12 mouse cellular contexts compared by ENCODE assay signal in genomic region chr7:29981455-29981854, GRCm38 (mm10). TPM values are rescaled to one million over a fixed set of nuclear protein-coding genes. Genes with fewer than 3 reads are reported as not detected.
DNase-seq lines count a peak whose midpoint lies in the region; ATAC-seq and TF ChIP-seq lines count a peak whose summit lies in the region.
"Had no signal": no experiment of that assay in that cellular context is flagged by ENCODE, and none has a peak within 500 bp of the region (broad histone marks: within the 10 kb centered on the region; RNA-seq: fewer than 3 reads in every experiment).

No protein-coding gene starts in this region.

- peaks cover 39% of the 10 kb centered on the region for H3K4me1 ChIP-seq in heart, embryonic 10.5 days
- H3K4me1 ChIP-seq in kidney, embryonic 16.5 days (ENCODE audit: insufficient read depth, low read length) = peaks cover 19% of the 10 kb centered on the region

- TF ChIP-seq CTCF in Patski (IDR thresholded peaks at IDR 0.05) = peak; percentile 19

- 47% methylated on average over 5 of the region's 5 CpGs for WGBS in heart, embryonic 10.5 days
- WGBS in kidney, embryonic 16.5 days = 49% methylated on average over 5 of the region's 5 CpGs

- H3K27me3 ChIP-seq in heart, embryonic 10.5 days (ENCODE audit: insufficient read depth, poor library complexity, severe bottlenecking) = no peaks in the 10 kb centered on the region
- H3K27me3 ChIP-seq in kidney, embryonic 16.5 days (ENCODE audit: insufficient read depth, low read length) = no peaks in the 10 kb centered on the region
- no peaks in the 10 kb centered on the region for H3K27me3 ChIP-seq in Patski
- H3K27me3 ChIP-seq: embryonic facial prominence, embryonic 15.5 days had no signal

- no peaks in the 10 kb centered on the region for H3K9me3 ChIP-seq in heart, embryonic 10.5 days
- 0 out of 2 replicates have a peak, but pooled peaks cover 2% of the 10 kb centered on the region for H3K9me3 ChIP-seq in kidney, embryonic 16.5 days (ENCODE audit: low read length)
- H3K9me3 ChIP-seq: embryonic facial prominence, embryonic 15.5 days; G1E had no signal

- no peak for ATAC-seq in kidney, embryonic 16.5 days (ENCODE audit: low FRiP score, low TSS enrichment)
- no peak for ATAC-seq in Patski

- peak overlapping the region; percentile 96 for H3K27ac ChIP-seq in heart, embryonic 10.5 days
- no peak overlapping the region for H3K27ac ChIP-seq in kidney, embryonic 16.5 days (ENCODE audit: low read length)

- POLR2A ChIA-PET in Patski (lab: Charles Lee) = interaction anchor here (0.7 to 1.6 kb wide), 2 partner anchors 11 to 1423 kb away, joined by 4 to 5 read pairs; no protein-coding TSS in a partner anchor

- peaks cover 12% of the 10 kb centered on the region for H3K36me3 ChIP-seq in heart, embryonic 10.5 days
- H3K36me3 ChIP-seq in kidney, embryonic 16.5 days (ENCODE audit: insufficient read depth, low read length) = peaks cover 5% of the 10 kb centered on the region; the same call in 1 of the 2 replicates

- CTCF ChIA-PET in Patski (lab: Charles Lee) = interaction anchor here (0.8 to 2.1 kb wide), 5 partner anchors 9 to 114 kb away, joined by 3 to 7 read pairs (median 4); no protein-coding TSS in a partner anchor

- peak overlapping the region; percentile 20 for H3K4me3 ChIP-seq in heart, embryonic 10.5 days
- no peak overlapping the region for H3K4me3 ChIP-seq in kidney, embryonic 16.5 days (ENCODE audit: low read length)
- H3K4me3 ChIP-seq: embryonic facial prominence, embryonic 15.5 days had no signal

- DNase-seq in heart, embryonic 10.5 days (ENCODE audit: low spot score) = no peak
- no peak for DNase-seq in heart, adult 18-20 months
- DNase-seq in kidney, postnatal 4 days = peak; percentile 10 to 24
- DNase-seq in 416B (ENCODE audit: low read depth) (peak; percentile 45), Patski (ENCODE audit: low read depth, low spot score) (no peak)
- no peak for DNase-seq in embryo, embryonic 11 days
- no peak for DNase-seq in layer of hippocampus, postnatal 25 days (ENCODE audit: extremely low spot score in 1 of 2, low spot score in 1 of 2)
- DNase-seq: adrenal gland, postnatal 25 days; left cerebral cortex, postnatal 4 days had no signal

- H3K9ac ChIP-seq in kidney, embryonic 16.5 days (replicated peaks; ENCODE audit: low read length) = no peak overlapping the region
- H3K9ac ChIP-seq: embryonic facial prominence, embryonic 15.5 days had no signal

- H3K4me2 ChIP-seq in kidney, embryonic 16.5 days (replicated peaks; ENCODE audit: low read depth, low read length) = no peak overlapping the region
- H3K4me2 ChIP-seq: embryonic facial prominence, embryonic 15.5 days had no signal

- in situ Hi-C loops in Patski (cut with MboI; ENCODE audit: low pct_unique_long_range_greater_than_20kb) = no loop called here

RNA-seq across cellular contexts. Expression of gene Zfp568, which starts 2.3 kb away (rescaled TPM):
- polyA plus RNA-seq in heart, embryonic 10.5 days (2016; fragmentation: Nextera tagmentation; extraction: Ambion mirVana) = 32.0 and 33.8 TPM in 2 replicates
- 10 to 100 TPM; 24.0 to 31.6 TPM for total RNA-seq in heart, adult 18-20 months (2021)
- 15.8 and 16.5 TPM in 2 replicates for polyA plus RNA-seq in kidney, embryonic 16.5 days (2015; fragmentation: Nextera tagmentation; extraction: Ambion mirVana)
- 12.0 TPM for polyA plus RNA-seq in Patski (2021)
- total RNA-seq in layer of hippocampus, postnatal 25 days (2021) = 1 to 10 TPM; 2.5 to 3.5 TPM

RNA-seq across cellular contexts. Expression of gene Zfp74, which starts 27.6 kb away (rescaled TPM):
- polyA plus RNA-seq in heart, embryonic 10.5 days (2016; fragmentation: Nextera tagmentation; extraction: Ambion mirVana) = 10.3 and 10.9 TPM in 2 replicates
- total RNA-seq in heart, adult 18-20 months (2021) = 1 to 10 TPM; 4.3 to 6.8 TPM
- polyA plus RNA-seq in kidney, embryonic 16.5 days (2015; fragmentation: Nextera tagmentation; extraction: Ambion mirVana) = 11.4 and 14.2 TPM in 2 replicates
- polyA plus RNA-seq in Patski (2021) = 12.1 TPM
- 10 to 100 TPM; 15.1 to 16.7 TPM for total RNA-seq in layer of hippocampus, postnatal 25 days (2021)

Comparison
In these comparisons a context has a peak if more than half of its experiments do, and no peak if none do; other contexts are left out.
1. DNase-seq: peak in kidney, postnatal 4 days (2 of 2) and 416B (single experiment); none in heart, embryonic 10.5 days (single experiment), heart, adult 18-20 months (0 of 2), Patski (single experiment), embryo, embryonic 11 days (single experiment) and layer of hippocampus, postnatal 25 days (0 of 2).